In the genomic region with DNA sequence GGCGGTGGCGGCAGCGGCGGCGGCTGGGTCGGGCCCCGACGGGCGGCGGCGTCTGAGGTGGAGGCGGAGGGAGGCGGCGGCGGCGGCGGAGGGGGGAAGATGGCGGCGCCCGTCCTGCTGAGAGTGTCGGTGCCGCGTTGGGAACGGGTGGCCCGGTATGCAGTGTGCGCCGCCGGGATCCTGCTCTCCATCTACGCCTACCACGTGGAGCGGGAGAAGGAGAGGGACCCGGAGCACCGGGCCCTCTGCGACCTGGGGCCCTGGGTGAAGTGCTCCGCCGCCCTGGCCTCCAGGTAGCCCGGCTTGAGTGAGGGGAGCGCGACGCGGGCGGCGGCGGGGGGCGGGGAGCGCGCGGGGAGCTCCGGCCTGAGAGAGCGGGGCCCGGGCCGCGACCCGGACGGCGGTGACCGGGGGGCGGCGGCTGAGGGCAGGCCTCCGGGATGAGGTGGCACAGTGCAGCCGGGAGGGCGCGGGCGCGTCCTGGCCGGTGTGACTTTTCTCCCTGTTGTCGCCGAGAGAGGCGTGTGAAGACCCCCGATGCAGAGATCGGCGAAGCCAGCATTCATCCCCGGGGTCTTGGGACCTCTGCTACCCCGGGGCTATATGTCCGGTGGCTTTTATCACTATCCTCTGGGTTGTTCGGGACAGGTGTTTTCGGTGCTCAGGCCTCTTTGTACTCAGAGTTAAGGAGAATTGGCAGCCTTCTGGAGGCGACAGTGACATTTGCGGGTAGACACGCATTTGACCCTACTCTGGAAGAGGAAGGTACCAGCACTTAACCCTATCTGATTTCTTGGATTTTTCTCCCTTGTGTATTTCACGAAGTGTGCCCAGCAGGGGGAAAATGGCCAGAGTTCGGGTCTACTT, we compare ENCODE assay signal across 9 mouse cellular contexts. TPM values are rescaled to one million over a fixed set of nuclear protein-coding genes. Genes with fewer than 3 reads are reported as not detected.
DNase-seq lines count a peak whose midpoint lies in the region; ATAC-seq lines count a peak whose summit lies in the region.
"Not testable (repeated sequence)": the region's sequence is repeated elsewhere in the genome, so short reads cannot be mapped to it uniquely, and the experiment has no call there.
"Had no signal": no experiment of that assay in that cellular context is flagged by ENCODE, and none has a peak within 500 bp of the region (broad histone marks: within the 10 kb centered on the region; RNA-seq: fewer than 3 reads in every experiment).

No protein-coding gene starts in this region.

- peak; percentile 22 for ATAC-seq in heart, embryonic 12.5 days (ENCODE audit: insufficient number of reproducible peaks, low FRiP score)
- ATAC-seq in kidney, embryonic 14.5 days (ENCODE audit: low FRiP score, low TSS enrichment), result peak; percentile 32
- ATAC-seq in midbrain, embryonic 16.5 days, result peak; percentile 76

- WGBS in heart, embryonic 12.5 days, result under 1% methylated on average over 51 of the region's 82 CpGs
- 0% methylated on average over 37 of the region's 82 CpGs for WGBS in kidney, embryonic 14.5 days
- WGBS in midbrain, embryonic 16.5 days, result under 1% methylated on average over 34 of the region's 82 CpGs

- H3K4me2 ChIP-seq in heart, embryonic 12.5 days, result peak overlapping the region; percentile 81
- peak overlapping the region; percentile 73 for H3K4me2 ChIP-seq in kidney, embryonic 14.5 days (replicated peaks; ENCODE audit: low read depth, low read length)
- peak overlapping the region; percentile 84 for H3K4me2 ChIP-seq in midbrain, embryonic 16.5 days (ENCODE audit: low read length)

- peak overlapping the region; percentile 93 for H3K4me3 ChIP-seq in erythroblast, embryonic 14.5 days (replicated peaks)
- H3K4me3 ChIP-seq in heart, embryonic 12.5 days, result peak overlapping the region; percentile 94
- peak overlapping the region; percentile 81 for H3K4me3 ChIP-seq in kidney, embryonic 14.5 days (ENCODE audit: low read length)
- peak overlapping the region; percentile 90 for H3K4me3 ChIP-seq in midbrain, embryonic 16.5 days (ENCODE audit: low read depth, low read length)

- H3K4me1 ChIP-seq in erythroblast, embryonic 14.5 days (ENCODE audit: control insufficient read depth), result peaks cover 46% of the 10 kb centered on the region
- not testable (repeated sequence) for H3K4me1 ChIP-seq in heart, embryonic 12.5 days (replicated peaks); kidney, embryonic 14.5 days (ENCODE audit: control insufficient read depth, insufficient read depth, low read length); midbrain, embryonic 16.5 days (ENCODE audit: control insufficient read depth, insufficient read depth, low read length)

- H3K9me3 ChIP-seq in erythroblast, embryonic 14.5 days (ENCODE audit: control insufficient read depth, low read length); heart, embryonic 12.5 days (replicated peaks); kidney, embryonic 14.5 days (ENCODE audit: control insufficient read depth, low read length); midbrain, embryonic 16.5 days (replicated peaks; ENCODE audit: control insufficient read depth, low read length, poor library complexity, severe bottlenecking): not testable (repeated sequence)

- H3K27me3 ChIP-seq in erythroblast, embryonic 14.5 days (ENCODE audit: control insufficient read depth); heart, embryonic 12.5 days (replicated peaks); kidney, embryonic 14.5 days (ENCODE audit: control insufficient read depth, insufficient read depth, low read length); midbrain, embryonic 16.5 days (ENCODE audit: control insufficient read depth, insufficient read depth, low read depth, low read length): not testable (repeated sequence)

- H3K36me3 ChIP-seq in erythroblast, embryonic 14.5 days (ENCODE audit: control insufficient read depth), result peaks cover 30% of the 10 kb centered on the region
- H3K36me3 ChIP-seq in heart, embryonic 12.5 days; kidney, embryonic 14.5 days (ENCODE audit: control insufficient read depth, insufficient read depth, low read length); midbrain, embryonic 16.5 days (ENCODE audit: control insufficient read depth, insufficient read depth, low read length): not testable (repeated sequence)

- DNase-seq in CD4-positive helper T cell, adult 2 months (ENCODE audit: low read depth, low spot score), result peak; percentile 55
- DNase-seq in brain, adult 2 months (ENCODE audit: low read depth, low spot score), result peak; percentile 21
- DNase-seq in liver, result peak; percentile 68
- peak; percentile 21 to 39 for DNase-seq in spleen, postnatal 14 days (ENCODE audit: low spot score in 2 of 2)

- H3K9ac ChIP-seq in heart, embryonic 12.5 days, result peak overlapping the region; percentile 95
- H3K9ac ChIP-seq in kidney, embryonic 14.5 days (ENCODE audit: low read depth, low read length), result peak overlapping the region; percentile 93
- H3K9ac ChIP-seq in midbrain, embryonic 16.5 days (ENCODE audit: low read depth, low read length), result peak overlapping the region; percentile 81

- peak overlapping the region; percentile 58 for H3K27ac ChIP-seq in heart, embryonic 12.5 days (ENCODE audit: poor library complexity, severe bottlenecking)
- H3K27ac ChIP-seq in kidney, embryonic 14.5 days (ENCODE audit: low read depth, low read length), result not testable (repeated sequence)
- H3K27ac ChIP-seq in midbrain, embryonic 16.5 days (ENCODE audit: low read length), result peak overlapping the region; percentile 50; the same call in 1 of the 2 replicates

RNA-seq across cellular contexts. Expression of a gene that starts 0.5 kb away (rescaled TPM):
- 0.92 and 1.9 TPM in 2 replicates for polyA plus RNA-seq in erythroblast, embryonic 14.5 days (2012)
- polyA plus RNA-seq in heart, embryonic 12.5 days (2016; fragmentation: Nextera tagmentation; extraction: Ambion mirVana), result 23.2 and 24.2 TPM in 2 replicates
- 20.7 and 24.6 TPM in 2 replicates for polyA plus RNA-seq in kidney, embryonic 14.5 days (2014; fragmentation: Nextera tagmentation; extraction: Ambion mirVana)
- polyA plus RNA-seq in midbrain, embryonic 16.5 days (2015; fragmentation: Nextera tagmentation; extraction: Ambion mirVana), result 29.1 and 30.6 TPM in 2 replicates

RNA-seq across cellular contexts. Expression of a gene that starts 34.0 kb away (rescaled TPM):
- not detected in 2 replicates for polyA plus RNA-seq in erythroblast, embryonic 14.5 days (2012)
- polyA plus RNA-seq in heart, embryonic 12.5 days (2016; fragmentation: Nextera tagmentation; extraction: Ambion mirVana), result 2.0 and 2.3 TPM in 2 replicates
- polyA plus RNA-seq in kidney, embryonic 14.5 days (2014; fragmentation: Nextera tagmentation; extraction: Ambion mirVana), result 3.4 and 3.5 TPM in 2 replicates
- 4.2 and 6.4 TPM in 2 replicates for polyA plus RNA-seq in midbrain, embryonic 16.5 days (2015; fragmentation: Nextera tagmentation; extraction: Ambion mirVana)
- polyA plus RNA-seq: activated CD4-positive, CD25-positive, alpha-beta regulatory T cell, adult 4 months had no signal

RNA-seq across cellular contexts. Expression of a gene that starts 44.0 kb away (rescaled TPM):
- polyA plus RNA-seq in erythroblast, embryonic 14.5 days (2012), result not detected in 2 replicates
- polyA plus RNA-seq in heart, embryonic 12.5 days (2016; fragmentation: Nextera tagmentation; extraction: Ambion mirVana), result 0.77 and 1.1 TPM in 2 replicates
- 0.15 and 0.21 TPM in 2 replicates for polyA plus RNA-seq in kidney, embryonic 14.5 days (2014; fragmentation: Nextera tagmentation; extraction: Ambion mirVana)
- 0.85 and 0.95 TPM in 2 replicates for polyA plus RNA-seq in midbrain, embryonic 16.5 days (2015; fragmentation: Nextera tagmentation; extraction: Ambion mirVana)

RNA-seq across cellular contexts. Expression of a gene that starts 46.8 kb away (rescaled TPM):
- polyA plus RNA-seq in erythroblast, embryonic 14.5 days (2012), result 0.04 TPM in 1 of 2 replicates, not detected in the other
- 3.5 and 4.5 TPM in 2 replicates for polyA plus RNA-seq in heart, embryonic 12.5 days (2016; fragmentation: Nextera tagmentation; extraction: Ambion mirVana)
- 8.0 and 8.7 TPM in 2 replicates for polyA plus RNA-seq in kidney, embryonic 14.5 days (2014; fragmentation: Nextera tagmentation; extraction: Ambion mirVana)
- polyA plus RNA-seq in midbrain, embryonic 16.5 days (2015; fragmentation: Nextera tagmentation; extraction: Ambion mirVana), result 20.1 and 22.5 TPM in 2 replicates

RNA-seq across cellular contexts. Expression of a gene that starts 55.0 kb away (rescaled TPM):
- 80.6 and 90.6 TPM in 2 replicates for polyA plus RNA-seq in erythroblast, embryonic 14.5 days (2012)
- polyA plus RNA-seq in heart, embryonic 12.5 days (2016; fragmentation: Nextera tagmentation; extraction: Ambion mirVana), result 738 and 776 TPM in 2 replicates
- polyA plus RNA-seq in kidney, embryonic 14.5 days (2014; fragmentation: Nextera tagmentation; extraction: Ambion mirVana), result 1,010 and 1,332 TPM in 2 replicates
- 602 and 639 TPM in 2 replicates for polyA plus RNA-seq in midbrain, embryonic 16.5 days (2015; fragmentation: Nextera tagmentation; extraction: Ambion mirVana)

Comparison
In these comparisons a context has a peak if more than half of its experiments do, and no peak if none do; other contexts are left out.
1. ATAC-seq: peak in every context shown above with its lines; median percentile 76 in midbrain, embryonic 16.5 days; 32 in kidney, embryonic 14.5 days; 22 in heart, embryonic 12.5 days.